Mouse (Mus musculus) myocyte (in vitro differentiated cells): Measurements from ENCODE around the gene Cdc42ep5.

Source experiments
- E2F4 ChIP-seq: IDR thresholded peaks from one replicate; pipeline ENCODE4 v1.6.1; 2011; ENCODE audit warnings: mild to moderate bottlenecking, control low read depth, moderate library complexity; ENCODE audit not compliant: insufficient read depth
- MAX ChIP-seq: IDR thresholded peaks from one replicate; pipeline ENCODE4 v1.6.1; 2011; ENCODE audit warnings: low read depth, mild to moderate bottlenecking, control low read depth
- MYOD1 ChIP-seq, 3 experiments: IDR thresholded peaks; one replicate each; pipeline ENCODE4 v1.6.1; 2011; ENCODE audit warnings: control low read depth in 2 of 3, low read depth in 2 of 3, mild to moderate bottlenecking in 2 of 3, moderate library complexity in 1 of 3; ENCODE audit not compliant: insufficient read length in 2 of 3, control insufficient read depth in 1 of 3
- MYOG ChIP-seq, 3 experiments: IDR thresholded peaks; one replicate each; pipeline ENCODE4 v1.6.1; 2011; ENCODE audit warnings: control low read depth in 2 of 3, low read depth in 2 of 3, mild to moderate bottlenecking in 2 of 3; ENCODE audit not compliant: insufficient read length in 2 of 3, control insufficient read depth in 1 of 3, insufficient read depth in 1 of 3
- POLR2A ChIP-seq: IDR thresholded peaks from one replicate; pipeline ENCODE4 v1.6.1; 2011; ENCODE audit warnings: low read depth, mild to moderate bottlenecking, control low read depth, moderate library complexity; ENCODE audit not compliant: insufficient read length
- POLR2AphosphoS2 ChIP-seq: IDR thresholded peaks from one replicate; pipeline ENCODE4 v1.6.1; 2011; ENCODE audit warnings: low read depth, control low read depth; ENCODE audit not compliant: insufficient read length
- TCF12 ChIP-seq: IDR thresholded peaks from one replicate; pipeline ENCODE4 v1.6.1; 2011; ENCODE audit warnings: mild to moderate bottlenecking, control low read depth; ENCODE audit not compliant: poor library complexity, insufficient read depth, severe bottlenecking
- USF1 ChIP-seq: IDR thresholded peaks from one replicate; pipeline ENCODE4 v1.6.1; 2011; ENCODE audit warnings: low read depth, mild to moderate bottlenecking, control low read depth, moderate library complexity

GRCm38 (mm10) chr7:4130686-4131452, 33.8 kb downstream of the Cdc42ep5 start:
- TF ChIP-seq USF1 = no peak
- TF ChIP-seq TCF12 = no peak
- TF ChIP-seq MAX = no peak
- no peak for TF ChIP-seq MYOG (IDR thresholded peaks at IDR 0.05; ENCODE audit: control insufficient read depth in 1 of 3, insufficient read depth in 1 of 3, insufficient read length in 2 of 3, low read depth in 2 of 3)
- no peak for TF ChIP-seq POLR2A
- no peak for TF ChIP-seq MYOD1 (IDR thresholded peaks at IDR 0.05; ENCODE audit: control insufficient read depth in 1 of 3, insufficient read length in 2 of 3, low read depth in 2 of 3)
- no peak for TF ChIP-seq POLR2AphosphoS2
- TF ChIP-seq E2F4 = no peak
